Mouse (Mus musculus) liver, adult 2 months (tissue): ENCODE measurements at regions not wholly inside any gene's neighbourhood (a gene's known extent, or its start where the extent isn't known, plus 50 kb on each side); places are given as distances from the start of the nearest gene placed in this dataset.

Experiments
- CTCF ChIP-seq: fragments of 200-500 bp; IDR thresholded peaks from 2 replicates; pipeline ENCODE4 v1.5.1; 2011; ENCODE audit warnings: low read depth, low read length, control low read depth
- POLR2A ChIP-seq: fragments of 200-500 bp; IDR thresholded peaks from 2 replicates; pipeline ENCODE4 v1.6.1; 2011; ENCODE audit warnings: low read length, control low read depth; ENCODE audit not compliant: insufficient read depth; ENCODE audit errors: extremely low read depth

GRCm38 (mm10) chr12:69485652-69486651 lies 96.9 kb downstream of the Vcpkmt start:
- TF ChIP-seq CTCF (no peak), POLR2A (no peak)
